ENCODE assay signal across 13 mouse cellular contexts in genomic region chr4:132101152-132101551, GRCm38 (mm10). TPM values are rescaled to one million over a fixed set of nuclear protein-coding genes. Genes with fewer than 3 reads are reported as not detected.
DNase-seq lines count a peak whose midpoint lies in the region; ATAC-seq and TF ChIP-seq lines count a peak whose summit lies in the region.
"Had no signal": no experiment of that assay in that cellular context is flagged by ENCODE, and none has a peak within 500 bp of the region (broad histone marks: within the 10 kb centered on the region; RNA-seq: fewer than 3 reads in every experiment).

No protein-coding gene starts in this region.

- WGBS in embryonic facial prominence, embryonic 11.5 days, result 43% methylated on average over 3 of the region's 3 CpGs
- 50% methylated on average over 3 of the region's 3 CpGs for WGBS in embryonic facial prominence, embryonic 10.5 days

- H3K9me3 ChIP-seq in embryonic facial prominence, embryonic 11.5 days (replicated peaks; ENCODE audit: control insufficient read depth, low read length), result no peaks in the 10 kb centered on the region
- no peaks in the 10 kb centered on the region for H3K9me3 ChIP-seq in embryonic facial prominence, embryonic 10.5 days
- H3K9me3 ChIP-seq: heart, embryonic 10.5 days; hindbrain, embryonic 15.5 days; limb, embryonic 15.5 days had no signal

- no peaks in the 10 kb centered on the region for H3K36me3 ChIP-seq in embryonic facial prominence, embryonic 11.5 days (replicated peaks; ENCODE audit: control insufficient read depth, insufficient read depth, low read depth, low read length)
- H3K36me3 ChIP-seq in embryonic facial prominence, embryonic 10.5 days (replicated peaks), result no peaks in the 10 kb centered on the region
- H3K36me3 ChIP-seq: heart, embryonic 10.5 days; hindbrain, embryonic 15.5 days; limb, embryonic 15.5 days had no signal

- no peak overlapping the region for H3K27ac ChIP-seq in embryonic facial prominence, embryonic 11.5 days (replicated peaks; ENCODE audit: low read depth, low read length)
- no peak overlapping the region for H3K27ac ChIP-seq in embryonic facial prominence, embryonic 10.5 days (replicated peaks)
- no peak overlapping the region for H3K27ac ChIP-seq in layer of hippocampus, adult 2 months
- H3K27ac ChIP-seq: heart, embryonic 10.5 days; hindbrain, embryonic 15.5 days; limb, embryonic 15.5 days had no signal

- no peak overlapping the region for H3K9ac ChIP-seq in embryonic facial prominence, embryonic 11.5 days (replicated peaks; ENCODE audit: low read length)
- H3K9ac ChIP-seq: hindbrain, embryonic 15.5 days; limb, embryonic 15.5 days had no signal

- TF ChIP-seq CTCF in layer of hippocampus, adult 2 months (conservative IDR thresholded peaks at IDR 0.05), result peak; percentile 85

- H3K4me1 ChIP-seq in embryonic facial prominence, embryonic 11.5 days (ENCODE audit: control insufficient read depth, insufficient read depth, low read length), result no peaks in the 10 kb centered on the region
- H3K4me1 ChIP-seq in embryonic facial prominence, embryonic 10.5 days, result peaks cover 5% of the 10 kb centered on the region
- H3K4me1 ChIP-seq: hindbrain, embryonic 15.5 days; limb, embryonic 15.5 days had no signal

- peak; percentile 43 for DNase-seq in embryonic facial prominence, embryonic 11.5 days (ENCODE audit: low spot score)
- DNase-seq in embryonic facial prominence, embryonic 10.5 days (ENCODE audit: low spot score), result no peak
- no peak for DNase-seq in layer of hippocampus, adult 2 months (ENCODE audit: low spot score in 2 of 2)
- DNase-seq in layer of hippocampus, postnatal 14 days (ENCODE audit: low spot score in 2 of 2), result no peak
- peak; percentile 47 for DNase-seq in 416B (ENCODE audit: low read depth)
- DNase-seq in brain, adult 2 months (ENCODE audit: low read depth, low spot score), result peak; percentile 34
- DNase-seq: cerebellum, postnatal 14 days; kidney, postnatal 14 days had no signal

- ATAC-seq in embryonic facial prominence, embryonic 11.5 days (replicated peaks; ENCODE audit: insufficient number of reproducible peaks, low FRiP score, low TSS enrichment, low read depth), result no peak
- no peak for ATAC-seq in activated CD4-positive, CD25-positive, alpha-beta regulatory T cell, adult 4 months
- no peak for ATAC-seq in megakaryocyte-erythroid progenitor cell, adult 5-6 weeks (replicated peaks; ENCODE audit: low FRiP score, low TSS enrichment, poor library complexity, severe bottlenecking)

- no peak overlapping the region for H3K4me2 ChIP-seq in embryonic facial prominence, embryonic 11.5 days (ENCODE audit: low read depth, low read length)
- H3K4me2 ChIP-seq: hindbrain, embryonic 15.5 days; limb, embryonic 15.5 days had no signal

- no peaks in the 10 kb centered on the region for H3K27me3 ChIP-seq in embryonic facial prominence, embryonic 11.5 days (ENCODE audit: control insufficient read depth, insufficient read depth, low read length)
- H3K27me3 ChIP-seq in embryonic facial prominence, embryonic 10.5 days (replicated peaks; ENCODE audit: low read depth, poor library complexity, severe bottlenecking), result no peaks in the 10 kb centered on the region
- H3K27me3 ChIP-seq: hindbrain, embryonic 15.5 days; limb, embryonic 15.5 days had no signal

- H3K4me3 ChIP-seq in embryonic facial prominence, embryonic 11.5 days (ENCODE audit: low read depth, low read length), result no peak overlapping the region
- H3K4me3 ChIP-seq in embryonic facial prominence, embryonic 10.5 days, result no peak overlapping the region
- H3K4me3 ChIP-seq in layer of hippocampus, adult 2 months, result no peak overlapping the region
- H3K4me3 ChIP-seq: heart, embryonic 10.5 days; hindbrain, embryonic 15.5 days; limb, embryonic 15.5 days had no signal

RNA-seq across cellular contexts. Expression of gene Epb41, which starts 26.0 kb away (rescaled TPM):
- polyA plus RNA-seq in embryonic facial prominence, embryonic 11.5 days (2014; fragmentation: Nextera tagmentation; extraction: Ambion mirVana), result 139 and 141 TPM in 2 replicates
- 133 and 136 TPM in 2 replicates for polyA plus RNA-seq in embryonic facial prominence, embryonic 10.5 days (2016; fragmentation: Nextera tagmentation; extraction: Ambion mirVana)
- 10 to 100 TPM; 21.5 to 23.2 TPM for total RNA-seq in layer of hippocampus, adult 2 months (2021)
- 10 to 100 TPM; 28.3 to 31.3 TPM for total RNA-seq in layer of hippocampus, postnatal 14 days (2021)
- 10 to 100 TPM; 26.9 to 27.1 TPM for polyA plus RNA-seq in activated CD4-positive, CD25-positive, alpha-beta regulatory T cell, adult 4 months (2017; shearing (Covaris generic))
- total RNA-seq in megakaryocyte-erythroid progenitor cell, adult 5-6 weeks (2014; fragmentation: Nextera tagmentation), result 92.6 and 109 TPM in 2 replicates
- total RNA-seq in megakaryocyte-erythroid progenitor cell, adult 5-6 weeks (2017), result 74.2 and 82.1 TPM in 2 replicates

RNA-seq across cellular contexts. Expression of gene Gm10300, which starts 26.7 kb away (rescaled TPM):
- polyA plus RNA-seq in embryonic facial prominence, embryonic 11.5 days (2014; fragmentation: Nextera tagmentation; extraction: Ambion mirVana), result not detected in 2 replicates
- polyA plus RNA-seq in embryonic facial prominence, embryonic 10.5 days (2016; fragmentation: Nextera tagmentation; extraction: Ambion mirVana), result not detected in 2 replicates
- total RNA-seq in layer of hippocampus, adult 2 months (2021), result not detected
- not detected for total RNA-seq in layer of hippocampus, postnatal 14 days (2021)
- not detected for polyA plus RNA-seq in activated CD4-positive, CD25-positive, alpha-beta regulatory T cell, adult 4 months (2017; shearing (Covaris generic))
- 1.8 TPM in 1 of 2 replicates, not detected in the other for total RNA-seq in megakaryocyte-erythroid progenitor cell, adult 5-6 weeks (2014; fragmentation: Nextera tagmentation)
- 0.99 and 3.7 TPM in 2 replicates for total RNA-seq in megakaryocyte-erythroid progenitor cell, adult 5-6 weeks (2017)
- polyA plus RNA-seq: heart, embryonic 10.5 days; hindbrain, embryonic 15.5 days had no signal

RNA-seq across cellular contexts. Expression of gene Oprd1, which starts 43.1 kb away (rescaled TPM):
- polyA plus RNA-seq in embryonic facial prominence, embryonic 11.5 days (2014; fragmentation: Nextera tagmentation; extraction: Ambion mirVana), result 0.11 and 0.18 TPM in 2 replicates
- polyA plus RNA-seq in embryonic facial prominence, embryonic 10.5 days (2016; fragmentation: Nextera tagmentation; extraction: Ambion mirVana), result 0.24 and 0.35 TPM in 2 replicates
- total RNA-seq in layer of hippocampus, adult 2 months (2021), result 10 to 100 TPM in 1 of 2 experiments, 1 to 10 TPM in 1; 9.2 to 10.4 TPM
- total RNA-seq in layer of hippocampus, postnatal 14 days (2021), result 1 to 10 TPM; 7.5 to 8.5 TPM
- not detected for polyA plus RNA-seq in activated CD4-positive, CD25-positive, alpha-beta regulatory T cell, adult 4 months (2017; shearing (Covaris generic))
- total RNA-seq in megakaryocyte-erythroid progenitor cell, adult 5-6 weeks (2014; fragmentation: Nextera tagmentation), result not detected in 2 replicates
- not detected in 2 replicates for total RNA-seq in megakaryocyte-erythroid progenitor cell, adult 5-6 weeks (2017)

Comparison
In these comparisons a context has a peak if more than half of its experiments do, and no peak if none do; other contexts are left out.
1. DNase-seq: peak in embryonic facial prominence, embryonic 11.5 days (single experiment), 416B (single experiment) and brain, adult 2 months (single experiment); none in embryonic facial prominence, embryonic 10.5 days (single experiment), layer of hippocampus, adult 2 months (0 of 2) and layer of hippocampus, postnatal 14 days (0 of 2).
2. RNA of gene Oprd1, which starts 43.1 kb away (total RNA-seq): 9.2 to 10.4 TPM in layer of hippocampus, adult 2 months and 7.5 to 8.5 TPM in layer of hippocampus, postnatal 14 days; not detected in megakaryocyte-erythroid progenitor cell, adult 5-6 weeks; every median in the first group is over 4 times any median in the second.